Mouse (Mus musculus) myocyte (in vitro differentiated cells): Measurements from ENCODE around the gene Spint5.

Experiments
- POLR2A ChIP-seq: IDR thresholded peaks from one replicate; pipeline ENCODE4 v1.6.1; 2011; ENCODE audit warnings: low read depth, mild to moderate bottlenecking, control low read depth, moderate library complexity; ENCODE audit not compliant: insufficient read length
- SRF ChIP-seq: IDR thresholded peaks from one replicate; pipeline ENCODE4 v1.6.1; 2011; ENCODE audit warnings: low read depth; ENCODE audit not compliant: control insufficient read depth, insufficient read length

DNA sequence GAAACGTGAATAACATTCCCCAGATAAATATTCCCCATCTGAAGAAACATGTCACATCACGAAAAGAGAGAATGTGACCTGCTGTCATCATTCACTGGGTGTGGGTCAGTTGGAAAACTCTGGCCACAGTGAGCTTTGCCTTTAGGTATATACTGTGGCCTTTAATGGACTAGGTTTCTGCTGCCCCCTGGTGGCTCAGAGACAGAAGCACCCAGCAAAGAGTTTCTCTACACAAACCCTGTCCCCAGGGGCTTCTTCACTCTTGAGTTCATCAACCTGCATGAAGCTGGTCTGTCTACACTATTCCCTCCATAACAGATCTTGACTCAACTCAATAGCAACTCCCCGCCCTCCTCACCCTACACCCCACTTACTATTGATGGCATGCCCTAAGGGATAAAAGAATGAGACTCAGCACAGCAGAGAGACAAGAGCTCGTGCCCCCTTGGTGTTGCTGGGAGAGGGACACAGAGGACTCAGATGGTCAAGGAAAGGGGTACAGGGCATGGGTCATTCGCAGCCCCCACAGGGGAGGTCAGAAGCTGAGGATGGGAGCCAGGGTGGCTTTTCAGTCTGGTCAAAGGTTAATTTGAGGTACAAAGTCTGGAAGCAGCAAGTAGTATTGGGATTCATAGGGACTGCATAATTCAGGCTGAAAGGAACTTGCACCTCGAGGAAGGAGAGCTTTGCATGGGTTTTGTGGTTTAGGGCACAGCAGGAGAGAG, 11.0 kb downstream of the Spint5 start:
- TF ChIP-seq POLR2A: no peak
- no peak for TF ChIP-seq SRF
